Mouse (Mus musculus): ENCODE results near the gene A930009A15Rik. TPM values are rescaled to one million over a fixed set of nuclear protein-coding genes. Genes with fewer than 3 reads are reported as not detected.

The A930009A15Rik gene
- polyA plus RNA-seq, 1 experiment from 2014 or later, result not detected

GRCm38 (mm10) chr10:115586246-115587231 lies 16.8 kb downstream of the A930009A15Rik start:
- Histone ChIP-seq H3K4me2 (ENCODE audit: low read length) (peak overlapping the region; percentile 89), H3K9me3 (replicated peaks; ENCODE audit: low read length) (no peaks in the 10 kb centered on the region), H3K4me1 (replicated peaks; ENCODE audit: insufficient read depth, low read length) (peaks cover 11% of the 10 kb centered on the region; the same call in 1 of the 2 replicates), H3K36me3 (ENCODE audit: insufficient read depth, low read length) (no peaks in the 10 kb centered on the region), H3K9ac (ENCODE audit: low read depth, low read length) (peak overlapping the region; percentile 40; the same call in 1 of the 2 replicates), H3K27me3 (ENCODE audit: insufficient read depth, low read length) (peaks cover 32% of the 10 kb centered on the region), H3K27ac (0 out of 2 replicates have a peak overlapping the region, but pooled peaks have one; percentile 25), H3K4me3 (replicated peaks; ENCODE audit: low read depth, low read length) (peak overlapping the region; percentile 49)
- TF ChIP-seq CTCF (IDR thresholded peaks at IDR 0.05; ENCODE audit: low read depth), result no peak
- ATAC-seq (replicated peaks; ENCODE audit: low FRiP score, low read depth) (peak; percentile 84), DNase-seq (ENCODE audit: low spot score) (peak; percentile 48)
- under 1% methylated on average over 40 of the region's 41 CpGs for WGBS

GRCm38 (mm10) chr10:115587301-115587969 lies 17.6 kb downstream of the A930009A15Rik start, which contains the start of gene Lgr5:
TSS of gene Lgr5 (minus strand) at chr10:115587780.
- H3K27ac ChIP-seq, result 0 out of 2 replicates have a peak within 1 kb of the TSS, but pooled peaks have one; percentile 25
- under 1% methylated on average over 47 of the region's 47 CpGs for WGBS

GRCm38 (mm10) chr10:115587979-115588378 lies 18.2 kb downstream of the A930009A15Rik start:
- Histone ChIP-seq H3K9me3 (replicated peaks; ENCODE audit: low read length) (no peaks in the 10 kb centered on the region), H3K27ac (no peak overlapping the region), H3K4me3 (replicated peaks; ENCODE audit: low read depth, low read length) (peak overlapping the region; percentile 49), H3K4me1 (replicated peaks; ENCODE audit: insufficient read depth, low read length) (peaks cover 11% of the 10 kb centered on the region; the same call in 1 of the 2 replicates), H3K36me3 (ENCODE audit: insufficient read depth, low read length) (no peaks in the 10 kb centered on the region), H3K4me2 (ENCODE audit: low read length) (peak overlapping the region; percentile 89), H3K27me3 (ENCODE audit: insufficient read depth, low read length) (peaks cover 32% of the 10 kb centered on the region), H3K9ac (ENCODE audit: low read depth, low read length) (no peak overlapping the region)
- under 1% methylated on average over 7 of the region's 7 CpGs for WGBS
- no peak for TF ChIP-seq CTCF (IDR thresholded peaks at IDR 0.05; ENCODE audit: low read depth)
- ATAC-seq (replicated peaks; ENCODE audit: low FRiP score, low read depth) (no peak; the same call in 1 of the 2 replicates), DNase-seq (ENCODE audit: low spot score) (no peak)

More at GRCm38 (mm10) chr10:115587301-115587969, 17.6 kb downstream of the A930009A15Rik start, which contains the start of gene Lgr5:
- ATAC-seq (replicated peaks; ENCODE audit: low FRiP score, low read depth) (peak; percentile 74), DNase-seq (ENCODE audit: low spot score) (peak; percentile 85)
- Histone ChIP-seq H3K4me2 (ENCODE audit: low read length) (peak within 1 kb of the TSS; percentile 89), H3K27me3 (ENCODE audit: insufficient read depth, low read length) (peaks cover 32% of the 10 kb centered on the region), H3K9me3 (replicated peaks; ENCODE audit: low read length) (no peaks in the 10 kb centered on the region), H3K4me3 (replicated peaks; ENCODE audit: low read depth, low read length) (peak within 1 kb of the TSS; percentile 49), H3K36me3 (ENCODE audit: insufficient read depth, low read length) (no peaks in the 10 kb centered on the region), H3K4me1 (replicated peaks; ENCODE audit: insufficient read depth, low read length) (peaks cover 11% of the 10 kb centered on the region; the same call in 1 of the 2 replicates), H3K9ac (ENCODE audit: low read depth, low read length) (peak within 1 kb of the TSS; percentile 40; the same call in 1 of the 2 replicates)
- peak; percentile 52 for TF ChIP-seq CTCF (IDR thresholded peaks at IDR 0.05; ENCODE audit: low read depth)

- Histone ChIP-seq H3K9me3 (replicated peaks; ENCODE audit: low read length) (no peaks in the 10 kb centered on the region), H3K4me1 (replicated peaks; ENCODE audit: insufficient read depth, low read length) (no peaks in the 10 kb centered on the region), H3K4me3 (replicated peaks; ENCODE audit: low read depth, low read length) (no peak overlapping the region), H3K4me2 (ENCODE audit: low read length) (peak overlapping the region; percentile 18; the same call in 1 of the 2 replicates), H3K36me3 (ENCODE audit: insufficient read depth, low read length) (no peaks in the 10 kb centered on the region), H3K27me3 (ENCODE audit: insufficient read depth, low read length) (0 out of 2 replicates have a peak, but pooled peaks cover 4% of the 10 kb centered on the region), H3K9ac (ENCODE audit: low read depth, low read length) (no peak overlapping the region), H3K27ac (no peak overlapping the region)
- ATAC-seq (replicated peaks; ENCODE audit: low FRiP score, low read depth) (no peak), DNase-seq (ENCODE audit: low spot score) (no peak)
- 25% methylated on average over 11 of the region's 11 CpGs for WGBS
- TF ChIP-seq CTCF (IDR thresholded peaks at IDR 0.05; ENCODE audit: low read depth), result no peak
Measured at GRCm38 (mm10) chr10:115593221-115593620, 23.4 kb downstream of the A930009A15Rik start.

GRCm38 (mm10) chr10:115593651-115594050 lies 23.9 kb downstream of the A930009A15Rik start:
- H3K27ac ChIP-seq, result no peak overlapping the region
- TF ChIP-seq CTCF (IDR thresholded peaks at IDR 0.05; ENCODE audit: low read depth), result no peak
- ATAC-seq (replicated peaks; ENCODE audit: low FRiP score, low read depth), result no peak
- 0 out of 2 replicates have a peak, but pooled peaks cover 2% of the 10 kb centered on the region for H3K27me3 ChIP-seq (ENCODE audit: insufficient read depth, low read length)
- no peaks in the 10 kb centered on the region for H3K36me3 ChIP-seq (ENCODE audit: insufficient read depth, low read length)
- H3K4me2 ChIP-seq (ENCODE audit: low read length), result peak overlapping the region; percentile 18; the same call in 1 of the 2 replicates
- no peak overlapping the region for H3K4me3 ChIP-seq (replicated peaks; ENCODE audit: low read depth, low read length)
- no peaks in the 10 kb centered on the region for H3K9me3 ChIP-seq (replicated peaks; ENCODE audit: low read length)
- no peaks in the 10 kb centered on the region for H3K4me1 ChIP-seq (replicated peaks; ENCODE audit: insufficient read depth, low read length)
- no peak overlapping the region for H3K9ac ChIP-seq (ENCODE audit: low read depth, low read length)
- WGBS, result 74% methylated on average over 6 of the region's 6 CpGs
- DNase-seq (ENCODE audit: low spot score), result no peak

GRCm38 (mm10) chr10:115595748-115596147 lies 26.0 kb downstream of the A930009A15Rik start:
- H3K9ac ChIP-seq (ENCODE audit: low read depth, low read length), result no peak overlapping the region
- ATAC-seq (replicated peaks; ENCODE audit: low FRiP score, low read depth) (no peak), DNase-seq (ENCODE audit: low spot score) (no peak)
- H3K9me3 ChIP-seq (replicated peaks; ENCODE audit: low read length), result no peaks in the 10 kb centered on the region
- H3K36me3 ChIP-seq (ENCODE audit: insufficient read depth, low read length), result no peaks in the 10 kb centered on the region
- H3K4me2 ChIP-seq (ENCODE audit: low read length), result no peak overlapping the region
- no peak overlapping the region for H3K27ac ChIP-seq
- no peak overlapping the region for H3K4me3 ChIP-seq (replicated peaks; ENCODE audit: low read depth, low read length)
- no peak for TF ChIP-seq CTCF (IDR thresholded peaks at IDR 0.05; ENCODE audit: low read depth)
- 100% methylated on average over 1 of the region's 1 CpGs for WGBS
- H3K4me1 ChIP-seq (replicated peaks; ENCODE audit: insufficient read depth, low read length), result no peaks in the 10 kb centered on the region
- no peaks in the 10 kb centered on the region for H3K27me3 ChIP-seq (ENCODE audit: insufficient read depth, low read length)

Measured in kidney, postnatal 0 days (tissue).